Mouse (Mus musculus) heart, adult 2 months (tissue): ENCODE measurements around the gene Celf2. TPM values are rescaled to one million over a fixed set of nuclear protein-coding genes. Genes with fewer than 3 reads are reported as not detected.

Source experiments
- DNase-seq, 2 experiments: peaks; one replicate each; pipeline ENCODE4 v3.0.0; 2021
- H3K27ac ChIP-seq: fragments of 200-600 bp; 2 replicates; pipeline ENCODE4 v1.8.1; 2022
- H3K27me3 ChIP-seq: fragments of 200-500 bp; 2 replicates; pipeline ENCODE4 v1.6.1; 2012; ENCODE audit warnings: mild to moderate bottlenecking, low read length, inconsistent platforms, mixed read lengths; ENCODE audit not compliant: control insufficient read depth, insufficient read depth
- H3K36me3 ChIP-seq: fragments of 200-500 bp; 2 replicates; pipeline ENCODE4 v1.6.1; 2012; ENCODE audit warnings: low read length, inconsistent platforms; ENCODE audit not compliant: control insufficient read depth, insufficient read depth
- H3K4me1 ChIP-seq: fragments of 200-500 bp; 2 replicates; pipeline ENCODE4 v1.6.1; 2011; ENCODE audit warnings: low read length; ENCODE audit not compliant: control insufficient read depth, insufficient read depth
- H3K4me3 ChIP-seq: fragments of 200-600 bp; 2 replicates; pipeline ENCODE4 v1.8.1; 2022
- H3K79me2 ChIP-seq: fragments of 200-500 bp; replicated peaks from 2 replicates; pipeline ENCODE4 v1.6.1; 2012; ENCODE audit warnings: mild to moderate bottlenecking, inconsistent platforms, low read length, moderate library complexity, mixed read lengths; ENCODE audit not compliant: control insufficient read depth, insufficient read depth
- H3K9ac ChIP-seq: fragments of 200-500 bp; 2 replicates; pipeline ENCODE4 v1.6.1; 2012; ENCODE audit warnings: low read depth, mild to moderate bottlenecking, control low read depth, inconsistent platforms, low read length, mixed read lengths
- CTCF ChIP-seq: fragments of 200-600 bp; IDR thresholded peaks from 2 replicates; pipeline ENCODE4 v1.8.1; 2022; ENCODE audit warnings: antibody characterized with exemption, mild to moderate bottlenecking, moderate library complexity
- EP300 ChIP-seq: fragments of 200-500 bp; IDR thresholded peaks from 2 replicates; pipeline ENCODE4 v1.6.1; 2011; ENCODE audit warnings: low read depth, low read length, control low read depth; ENCODE audit not compliant: insufficient read depth
- POLR2A ChIP-seq: fragments of 200-500 bp; IDR thresholded peaks from 2 replicates; pipeline ENCODE4 v1.6.1; 2011; ENCODE audit warnings: mild to moderate bottlenecking, low read depth, low read length, control low read depth; ENCODE audit not compliant: insufficient read depth
- WGBS: fragments of 180-500 bp; shearing (Covaris S2); methylation state at CpG from one replicate; pipeline ENCODE4 v1.1.7; 2018; 5-methylcytosine and 5-hydroxymethylcytosine counted together
- intact Hi-C: fragments of 180-260 bp; cut with DNase I; formaldehyde crosslinking; loops from one replicate; pipeline ENCODE4 v1.15.1; 2025
- polyA plus RNA-seq: library from polyadenylated mRNA; depleted of rRNA; stranded (reverse); fragments of >200 nt; gene quantifications from 2 replicates; pipeline ENCODE4 v1.2.3, GENCODE M21; 2012
- total RNA-seq, 2 experiments: library from RNA; stranded (reverse); gene quantifications; 2 replicates each; pipeline ENCODE4 v1.2.3; 2021

The Celf2 gene
- total and polyA plus RNA-seq, 3 experiments, result 38.1 to 63.9 (median 56.7) TPM

- intact Hi-C loops, result no loop called here
- no peak overlapping the region for H3K9ac ChIP-seq
- no peak for TF ChIP-seq POLR2A
- TF ChIP-seq EP300, result no peak
- no peak for TF ChIP-seq CTCF
These were observed 793.8 kb downstream of the Celf2 start for GRCm38 (mm10) chr2:6715562-6715961.

DNA sequence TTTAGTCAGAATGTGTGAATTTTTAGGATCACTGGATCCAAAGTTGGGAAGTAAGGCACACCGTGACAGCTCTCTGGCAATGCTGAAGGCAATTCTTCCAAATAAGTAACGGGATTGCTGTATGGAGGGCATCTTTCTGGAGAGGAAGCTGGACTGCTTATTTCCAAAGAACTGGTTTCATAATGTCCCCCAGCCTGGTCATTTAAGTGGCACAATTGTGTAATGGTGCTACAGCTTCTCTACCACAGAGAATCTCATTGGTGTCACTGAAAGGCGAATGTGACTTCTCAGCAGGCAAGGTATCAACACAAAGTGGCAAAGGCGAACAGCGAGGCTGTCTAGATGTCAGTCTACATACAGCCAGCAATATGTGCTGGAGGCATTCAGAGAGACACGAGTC, 795.8 kb downstream of the Celf2 start:
- TF ChIP-seq EP300 (no peak), POLR2A (no peak), CTCF (no peak)
- Histone ChIP-seq H3K27me3 (no peaks in the 10 kb centered on the region), H3K4me3 (no peak overlapping the region), H3K36me3 (no peaks in the 10 kb centered on the region), H3K79me2 (no peaks in the 10 kb centered on the region), H3K27ac (no peak overlapping the region), H3K4me1 (no peaks in the 10 kb centered on the region; the same call in 1 of the 2 replicates), H3K9ac (no peak overlapping the region)
- no peak for DNase-seq
- WGBS, result 86% methylated on average over 6 of the region's 6 CpGs
- intact Hi-C loops, result no loop called here

More at GRCm38 (mm10) chr2:6715562-6715961, 793.8 kb downstream of the Celf2 start:
- no peak for DNase-seq
- Histone ChIP-seq H3K4me1 (no peaks in the 10 kb centered on the region; the same call in 1 of the 2 replicates), H3K27me3 (no peaks in the 10 kb centered on the region), H3K79me2 (no peaks in the 10 kb centered on the region), H3K4me3 (no peak overlapping the region), H3K27ac (no peak overlapping the region), H3K36me3 (no peaks in the 10 kb centered on the region)
- 85% methylated on average over 3 of the region's 3 CpGs for WGBS

DNA sequence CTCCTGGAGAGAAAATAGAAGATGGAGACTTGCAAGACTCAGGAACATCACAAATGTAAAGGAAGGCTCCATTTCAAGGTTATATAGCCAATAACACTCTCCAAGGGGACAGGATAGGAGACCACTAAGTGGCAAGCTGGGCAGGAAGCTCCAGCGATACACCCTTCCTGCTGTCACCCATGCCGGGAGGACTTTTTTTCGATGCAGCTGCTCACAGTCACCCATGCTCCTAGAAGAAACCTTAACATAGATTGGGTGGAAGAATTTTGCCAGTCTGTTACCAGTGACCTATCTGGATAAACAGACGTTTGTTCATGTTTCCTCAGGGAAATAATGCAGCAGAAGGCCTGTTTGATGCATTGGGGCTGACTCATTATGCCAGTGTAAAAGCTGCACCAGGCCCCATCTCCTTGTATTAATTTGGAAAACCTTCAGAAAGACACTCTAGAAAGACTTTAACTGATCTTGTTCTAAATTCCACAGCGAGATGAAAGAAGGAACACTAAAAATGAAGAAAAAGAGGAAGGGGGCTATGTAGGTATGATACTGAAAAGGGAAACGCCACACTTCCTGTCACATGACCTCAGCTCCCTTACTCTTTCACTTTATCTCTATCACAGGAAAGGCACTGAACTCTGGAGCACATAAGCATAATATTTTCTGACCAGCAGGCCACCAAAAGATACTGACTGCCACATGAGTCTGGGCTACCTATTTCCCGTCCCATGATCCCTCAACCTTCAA, 798.5 kb downstream of the Celf2 start:
- DNase-seq, result no peak
- no peaks in the 10 kb centered on the region for H3K27me3 ChIP-seq
- H3K4me1 ChIP-seq, result peaks cover 3% of the 10 kb centered on the region; the same call in 1 of the 2 replicates
- WGBS, result 47% methylated on average over 7 of the region's 7 CpGs
- TF ChIP-seq CTCF (no peak), POLR2A (no peak), EP300 (no peak)
- no peak overlapping the region for H3K27ac ChIP-seq
- no peaks in the 10 kb centered on the region for H3K79me2 ChIP-seq
- no peak overlapping the region for H3K4me3 ChIP-seq
- intact Hi-C loops, result no loop called here
- H3K9ac ChIP-seq, result no peak overlapping the region
- H3K36me3 ChIP-seq, result no peaks in the 10 kb centered on the region

GRCm38 (mm10) chr2:6707959-6708519, 801.3 kb downstream of the Celf2 start:
- DNase-seq, result no peak
- Histone ChIP-seq H3K27ac (no peak overlapping the region), H3K36me3 (no peaks in the 10 kb centered on the region), H3K79me2 (no peaks in the 10 kb centered on the region), H3K4me1 (0 out of 2 replicates have a peak, but pooled peaks cover 3% of the 10 kb centered on the region), H3K9ac (no peak overlapping the region), H3K4me3 (no peak overlapping the region), H3K27me3 (no peaks in the 10 kb centered on the region)
- intact Hi-C loops, result no loop called here
- no peak for TF ChIP-seq EP300
- TF ChIP-seq POLR2A, result no peak
- TF ChIP-seq CTCF, result no peak
- WGBS, result 43% methylated on average over 5 of the region's 5 CpGs

DNA sequence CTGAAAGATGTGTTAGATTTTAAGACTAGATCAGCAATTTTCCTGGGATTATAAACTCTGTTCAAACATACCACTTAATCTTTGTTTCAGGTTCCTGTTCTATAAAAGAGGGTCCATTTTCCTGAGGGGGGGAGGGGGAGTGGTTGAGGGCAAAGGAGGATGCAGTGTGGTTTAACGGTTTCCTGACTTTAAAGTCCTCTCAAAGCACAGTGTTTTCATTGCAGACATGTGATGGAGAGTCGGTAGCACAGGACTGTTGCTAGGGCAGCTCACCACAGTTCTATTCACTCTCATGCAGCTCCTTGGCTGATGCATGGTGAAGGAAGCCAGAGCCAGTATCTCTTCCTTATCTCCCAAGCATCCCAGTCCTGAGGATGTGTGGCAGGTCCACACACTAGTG, 802.1 kb downstream of the Celf2 start:
- Histone ChIP-seq H3K79me2 (no peaks in the 10 kb centered on the region), H3K27me3 (no peaks in the 10 kb centered on the region), H3K9ac (no peak overlapping the region), H3K4me3 (no peak overlapping the region), H3K36me3 (no peaks in the 10 kb centered on the region), H3K4me1 (0 out of 2 replicates have a peak, but pooled peaks cover 3% of the 10 kb centered on the region), H3K27ac (no peak overlapping the region)
- intact Hi-C loops, result no loop called here
- 17% methylated on average over 2 of the region's 2 CpGs for WGBS
- no peak for TF ChIP-seq CTCF
- TF ChIP-seq POLR2A, result no peak
- no peak for TF ChIP-seq EP300
- DNase-seq, result peak in 1 of 2 experiments; percentile 16

DNA sequence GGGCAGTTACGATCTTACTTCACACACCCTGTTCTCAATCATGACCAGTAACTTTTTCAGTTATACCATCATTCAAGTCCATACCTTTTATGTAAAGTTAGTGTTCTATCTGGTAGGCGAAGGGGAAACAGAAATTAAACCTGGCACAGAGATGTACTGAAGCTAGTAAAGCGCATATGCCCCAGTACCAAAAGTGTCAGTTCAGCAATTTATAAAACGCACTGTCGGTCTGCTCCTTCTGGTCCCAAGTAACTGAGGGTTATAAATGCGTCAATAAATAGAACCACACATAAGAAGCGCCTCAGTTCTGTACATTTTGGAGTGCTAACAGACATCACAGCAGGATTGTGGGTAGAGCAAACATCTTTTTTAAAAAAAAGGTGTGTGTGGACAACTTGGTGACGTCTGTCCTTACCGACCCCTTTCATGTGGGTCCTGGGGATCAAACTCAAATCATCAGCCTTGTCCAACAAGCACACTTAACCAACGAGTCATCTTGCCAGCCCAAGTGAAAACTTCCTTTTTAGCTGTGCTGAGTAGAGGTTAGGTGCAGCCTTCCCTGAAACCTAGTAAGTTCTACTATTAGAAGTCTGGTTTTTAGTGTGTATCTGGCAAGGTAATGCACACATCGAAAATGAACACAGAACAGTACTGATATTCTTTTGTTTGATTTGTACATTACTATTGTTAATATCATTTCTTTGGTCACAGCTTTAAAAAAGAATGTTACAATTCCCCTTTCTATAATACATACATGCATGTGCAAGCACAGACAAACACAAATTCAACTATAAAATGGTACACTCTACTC, 803.2 kb downstream of the Celf2 start:
- Histone ChIP-seq H3K9ac (no peak overlapping the region), H3K36me3 (no peaks in the 10 kb centered on the region), H3K27ac (no peak overlapping the region), H3K4me1 (0 out of 2 replicates have a peak, but pooled peaks cover 3% of the 10 kb centered on the region), H3K27me3 (no peaks in the 10 kb centered on the region), H3K4me3 (no peak overlapping the region), H3K79me2 (no peaks in the 10 kb centered on the region)
- no peak for DNase-seq
- WGBS, result 86% methylated on average over 11 of the region's 11 CpGs
- no peak for TF ChIP-seq POLR2A
- TF ChIP-seq CTCF, result no peak
- no peak for TF ChIP-seq EP300
- intact Hi-C loops, result no loop called here
